Mouse (Mus musculus) cerebellum, adult 2 months (tissue): ENCODE measurements around the gene Ofd1.

ENCODE experiments used
- CTCF ChIP-seq: fragments of 200-500 bp; IDR thresholded peaks from 2 replicates; pipeline ENCODE4 v1.5.1; 2011; ENCODE audit warnings: low read depth, mild to moderate bottlenecking, control low read depth, low read length, moderate library complexity, borderline replicate concordance; ENCODE audit not compliant: insufficient read depth
- POLR2A ChIP-seq: fragments of 200-500 bp; IDR thresholded peaks from 2 replicates; pipeline ENCODE4 v1.6.1; 2011; ENCODE audit warnings: low read length, control low read depth, borderline replicate concordance; ENCODE audit not compliant: insufficient read depth

DNA sequence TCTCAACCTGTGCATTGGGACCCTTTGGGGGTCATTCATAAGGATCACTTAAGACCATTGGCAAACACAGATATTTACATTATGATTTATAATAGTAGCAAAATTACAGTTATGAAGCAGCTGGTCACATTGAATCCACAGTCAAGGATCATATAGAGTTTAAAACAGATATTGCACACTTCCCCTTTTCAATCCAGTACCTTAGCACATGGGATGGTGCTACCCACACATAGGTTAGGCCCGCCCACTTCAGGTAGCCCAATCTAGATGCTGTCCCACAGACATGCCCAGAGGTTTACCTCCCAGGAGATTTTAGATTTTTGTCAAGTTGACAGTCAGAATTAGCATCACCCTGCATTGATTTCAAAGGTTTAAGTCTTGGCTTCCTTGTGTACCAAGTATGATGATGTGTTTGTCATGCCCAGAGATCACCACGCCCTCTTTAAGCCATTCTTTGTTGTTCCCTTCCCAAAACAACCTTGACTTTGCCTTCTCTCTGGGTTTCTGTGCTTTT is 80.5 kb downstream of the Ofd1 start:
- no peak for TF ChIP-seq CTCF
- no peak for TF ChIP-seq POLR2A
